Mouse (Mus musculus) liver, postnatal 0 days (tissue): ENCODE measurements around the gene Pkp3. TPM values are rescaled to one million over a fixed set of nuclear protein-coding genes. Genes with fewer than 3 reads are reported as not detected.
"Not testable (repeated sequence)": the region's sequence is repeated elsewhere in the genome, so short reads cannot be mapped to it uniquely, and the experiment has no call there.

Source experiments
- ATAC-seq: fragments of 200-750 bp; cut with Nextera tagmentation; 2 replicates; pipeline ENCODE4 v1.8.0; 2017; ENCODE audit warnings: mild to moderate bottlenecking, moderate library complexity
- DNase-seq: peaks from one replicate; pipeline ENCODE4 v3.0.0-alpha.2; 2016
- H3K27ac ChIP-seq: fragments of 300-500 bp; sonication (generic); 2 replicates; pipeline ENCODE4 v1.5.1; 2014; ENCODE audit warnings: antibody characterized with exemption, moderate library complexity, mild to moderate bottlenecking, low read depth
- H3K27me3 ChIP-seq: fragments of 300-500 bp; sonication (generic); 2 replicates; pipeline ENCODE4 v1.6.1; 2014; ENCODE audit warnings: low read length, control low read depth, mixed read lengths; ENCODE audit not compliant: insufficient read depth
- H3K36me3 ChIP-seq: fragments of 300-500 bp; sonication (generic); replicated peaks from 2 replicates; pipeline ENCODE4 v1.6.1; 2014; ENCODE audit warnings: mild to moderate bottlenecking, control low read depth, low read length, moderate library complexity, mixed read lengths; ENCODE audit not compliant: insufficient read depth
- H3K4me1 ChIP-seq: fragments of 300-500 bp; sonication (generic); 2 replicates; pipeline ENCODE4 v1.6.1; 2014; ENCODE audit warnings: antibody characterized with exemption, mild to moderate bottlenecking, control low read depth; ENCODE audit not compliant: insufficient read depth
- H3K4me2 ChIP-seq: fragments of 300-500 bp; sonication (generic); 2 replicates; pipeline ENCODE4 v1.6.1; 2014; ENCODE audit warnings: low read depth, mild to moderate bottlenecking, low read length, moderate library complexity, mixed read lengths
- H3K4me3 ChIP-seq: fragments of 300-500 bp; sonication (generic); 2 replicates; pipeline ENCODE4 v1.5.1; 2014; ENCODE audit warnings: low read depth, low read length
- H3K9ac ChIP-seq: fragments of 300-500 bp; sonication (generic); replicated peaks from 2 replicates; pipeline ENCODE4 v1.6.1; 2014; ENCODE audit warnings: mild to moderate bottlenecking, moderate library complexity
- H3K9me3 ChIP-seq: fragments of 300-500 bp; sonication (generic); 2 replicates; pipeline ENCODE4 v1.6.1; 2016; ENCODE audit warnings: mild to moderate bottlenecking, control low read depth, low read length, mixed read lengths
- CTCF ChIP-seq: sonication (generic); IDR thresholded peaks from 2 replicates; pipeline ENCODE4 v1.5.1; 2016; ENCODE audit warnings: antibody characterized with exemption, low read depth
- EP300 ChIP-seq: IDR thresholded peaks from 2 replicates; pipeline ENCODE4 v1.6.1; 2016; ENCODE audit warnings: antibody characterized with exemption, low read depth, mild to moderate bottlenecking
- WGBS: fragments of 180-500 bp; shearing (Covaris S2); extraction: QIAGEN DNeasy Blood & Tissue Kit; methylation state at CpG from one replicate; pipeline ENCODE4 v1.1.7; 2014; ENCODE audit not compliant: insufficient replicate concordance; 5-methylcytosine and 5-hydroxymethylcytosine counted together
- polyA plus RNA-seq: library from polyadenylated mRNA; unstranded; fragments of >200 nt; fragmentation: Nextera tagmentation; extraction: Ambion mirVana; gene quantifications from 2 replicates; pipeline ENCODE4 v1.2.1, GENCODE M21; 2015

The Pkp3 gene
- polyA plus RNA-seq, result 1.4 and 1.5 TPM in 2 replicates

- no peaks in the 10 kb centered on the region for H3K36me3 ChIP-seq
- ATAC-seq (no peak), DNase-seq (no peak)
- 0 out of 2 replicates have a peak, but pooled peaks cover 7% of the 10 kb centered on the region for H3K27me3 ChIP-seq
- TF ChIP-seq CTCF, result no peak
- TF ChIP-seq EP300, result no peak
- WGBS, result 86% methylated on average over 15 of the region's 15 CpGs
- no peak within 1 kb of the TSS for H3K27ac ChIP-seq
- no peak within 1 kb of the TSS for H3K4me3 ChIP-seq
- no peak within 1 kb of the TSS for H3K4me2 ChIP-seq
- no peaks in the 10 kb centered on the region for H3K9me3 ChIP-seq
- no peaks in the 10 kb centered on the region for H3K4me1 ChIP-seq
- no peak within 1 kb of the TSS for H3K9ac ChIP-seq
Observed at GRCm38 (mm10) chr7:141077841-141078240, at the start of gene Pkp3. Gene Pkp3, plus strand, starts transcription at chr7:141078218.

- H3K27ac ChIP-seq, result no peak within 1 kb of the TSS
- WGBS, result 94% methylated on average over 2 of the region's 2 CpGs
- no peak for TF ChIP-seq EP300
- no peak for ATAC-seq
- H3K4me3 ChIP-seq, result no peak within 1 kb of the TSS
- no peaks in the 10 kb centered on the region for H3K9me3 ChIP-seq
- 0 out of 2 replicates have a peak, but pooled peaks cover 3% of the 10 kb centered on the region for H3K4me1 ChIP-seq
- no peak within 1 kb of the TSS for H3K4me2 ChIP-seq
- no peaks in the 10 kb centered on the region for H3K36me3 ChIP-seq
- no peak within 1 kb of the TSS for H3K9ac ChIP-seq
- no peaks in the 10 kb centered on the region for H3K27me3 ChIP-seq
- DNase-seq, result no peak
Observed at GRCm38 (mm10) chr7:141028831-141029230, 49.2 kb upstream of the Pkp3 start, which contains the start of gene Gm17387. Gene Gm17387, plus strand, starts transcription at chr7:141029131.

- DNase-seq (no peak), ATAC-seq (no peak)
- H3K36me3 ChIP-seq, result no peaks in the 10 kb centered on the region
- no peaks in the 10 kb centered on the region for H3K27me3 ChIP-seq
- H3K9me3 ChIP-seq, result no peaks in the 10 kb centered on the region
- H3K27ac ChIP-seq, result no peak overlapping the region
- TF ChIP-seq EP300 (no peak), CTCF (no peak)
- no peak overlapping the region for H3K9ac ChIP-seq
- 70% methylated on average over 3 of the region's 3 CpGs for WGBS
- 0 out of 2 replicates have a peak, but pooled peaks cover 3% of the 10 kb centered on the region for H3K4me1 ChIP-seq
- no peak overlapping the region for H3K4me3 ChIP-seq
- no peak overlapping the region for H3K4me2 ChIP-seq
Observed at GRCm38 (mm10) chr7:141030390-141030789, 47.6 kb upstream of the Pkp3 start.

GRCm38 (mm10) chr7:141032458-141033167 is 45.4 kb upstream of the Pkp3 start:
- no peaks in the 10 kb centered on the region for H3K36me3 ChIP-seq
- ATAC-seq (peak; percentile 40; the same call in 1 of the 2 replicates), DNase-seq (no peak)
- H3K27me3 ChIP-seq, result no peaks in the 10 kb centered on the region
- no peak overlapping the region for H3K4me2 ChIP-seq
- no peak overlapping the region for H3K4me3 ChIP-seq
- H3K9me3 ChIP-seq, result no peaks in the 10 kb centered on the region
- 61% methylated on average over 9 of the region's 9 CpGs for WGBS
- H3K4me1 ChIP-seq, result peaks cover 4% of the 10 kb centered on the region; the same call in 1 of the 2 replicates
- H3K27ac ChIP-seq, result no peak overlapping the region
- no peak overlapping the region for H3K9ac ChIP-seq
- TF ChIP-seq EP300 (no peak), CTCF (no peak)

GRCm38 (mm10) chr7:141036624-141037023 is 41.4 kb upstream of the Pkp3 start:
- DNase-seq, H3K4me3 ChIP-seq, H3K9me3 ChIP-seq, H3K4me2 ChIP-seq, ATAC-seq, H3K27me3 ChIP-seq, H3K36me3 ChIP-seq, H3K27ac ChIP-seq, H3K9ac ChIP-seq: not testable (repeated sequence)
- 37% methylated on average over 1 of the region's 2 CpGs for WGBS
- peaks cover 17% of the 10 kb centered on the region for H3K4me1 ChIP-seq

- DNase-seq, result peak; percentile 14
- Histone ChIP-seq H3K27ac (peak overlapping the region; percentile 69), H3K9ac (no peak overlapping the region), H3K4me3 (no peak overlapping the region), H3K4me1 (peaks cover 20% of the 10 kb centered on the region), H3K9me3 (no peaks in the 10 kb centered on the region), H3K27me3 (no peaks in the 10 kb centered on the region), H3K36me3 (no peaks in the 10 kb centered on the region), H3K4me2 (peak overlapping the region; percentile 14; the same call in 1 of the 2 replicates)
- 49% methylated on average over 20 of the region's 21 CpGs for WGBS
- no peak for TF ChIP-seq CTCF
- no peak for TF ChIP-seq EP300
- peak; percentile 33; the same call in 1 of the 2 replicates for ATAC-seq
Observed at GRCm38 (mm10) chr7:141038090-141039032, 39.7 kb upstream of the Pkp3 start.
